Mouse (Mus musculus) layer of hippocampus, adult 18-20 months (tissue): ENCODE measurements around the gene Egfr. TPM values are rescaled to one million over a fixed set of nuclear protein-coding genes. Genes with fewer than 3 reads are reported as not detected.

Experiments
- DNase-seq, 2 experiments: peaks; one replicate each; pipeline ENCODE4 v3.0.0; 2022; ENCODE audit warnings: low spot score in 2 of 2
- total RNA-seq, 2 experiments: library from RNA; stranded (reverse); gene quantifications; 2 replicates each; pipeline ENCODE4 v1.2.3; 2021

The Egfr gene
- total RNA-seq, 2 experiments from 2014 or later, result 13.0 to 13.2 TPM

DNA sequence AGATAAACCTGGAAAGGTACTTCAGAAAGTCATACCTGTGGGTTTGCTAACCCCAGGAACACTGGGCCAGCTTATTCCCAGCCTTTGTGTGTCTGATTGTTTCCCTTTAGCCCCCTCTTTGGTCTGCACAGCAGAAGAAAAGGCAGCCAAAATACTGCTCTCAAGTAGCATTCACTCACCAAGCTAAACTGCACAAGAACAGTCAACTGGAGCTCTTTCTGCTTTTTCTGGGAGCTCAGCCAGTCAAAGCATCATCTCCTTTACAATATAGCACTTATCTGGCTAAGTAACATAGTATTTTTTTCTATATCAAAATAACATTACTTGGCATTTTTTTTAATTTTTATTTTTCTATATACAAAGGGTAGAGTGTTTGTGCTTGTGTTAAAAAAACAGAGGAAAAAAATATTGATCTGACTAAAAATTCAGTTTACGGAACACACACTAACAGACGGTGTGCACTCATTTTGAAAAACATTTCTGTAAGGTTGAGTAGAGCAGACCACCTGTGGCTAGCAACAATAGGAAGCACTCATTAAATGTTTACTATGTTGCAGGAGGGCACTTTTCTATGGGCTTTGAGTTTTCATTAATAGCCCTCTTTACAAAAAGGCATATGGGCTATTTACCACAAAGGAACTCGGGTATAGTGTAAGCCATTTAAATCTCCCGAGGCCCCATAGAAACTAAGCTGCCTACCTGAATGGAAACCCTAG is 72.0 kb downstream of the Egfr start:
- no peak for DNase-seq

DNA sequence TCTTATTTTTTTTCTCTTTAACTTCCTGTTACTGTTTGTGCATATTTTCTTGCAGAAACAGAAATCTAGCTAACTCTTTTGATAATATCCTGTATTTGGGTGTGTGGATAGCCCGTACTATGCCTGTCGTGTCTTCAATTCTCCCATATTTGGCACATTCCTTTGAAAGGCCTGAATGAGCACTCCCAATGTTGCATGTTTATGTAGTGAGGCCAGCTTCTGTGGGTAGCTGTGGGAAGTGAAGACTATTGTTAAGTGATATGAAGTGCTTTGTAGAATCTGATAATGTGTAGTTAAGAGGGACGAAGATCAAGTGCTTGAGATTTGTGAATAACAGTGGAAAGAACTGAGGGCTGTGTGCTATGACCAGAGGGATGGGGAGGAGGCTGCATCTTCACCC is 77.5 kb downstream of the Egfr start:
- DNase-seq, result no peak

DNA sequence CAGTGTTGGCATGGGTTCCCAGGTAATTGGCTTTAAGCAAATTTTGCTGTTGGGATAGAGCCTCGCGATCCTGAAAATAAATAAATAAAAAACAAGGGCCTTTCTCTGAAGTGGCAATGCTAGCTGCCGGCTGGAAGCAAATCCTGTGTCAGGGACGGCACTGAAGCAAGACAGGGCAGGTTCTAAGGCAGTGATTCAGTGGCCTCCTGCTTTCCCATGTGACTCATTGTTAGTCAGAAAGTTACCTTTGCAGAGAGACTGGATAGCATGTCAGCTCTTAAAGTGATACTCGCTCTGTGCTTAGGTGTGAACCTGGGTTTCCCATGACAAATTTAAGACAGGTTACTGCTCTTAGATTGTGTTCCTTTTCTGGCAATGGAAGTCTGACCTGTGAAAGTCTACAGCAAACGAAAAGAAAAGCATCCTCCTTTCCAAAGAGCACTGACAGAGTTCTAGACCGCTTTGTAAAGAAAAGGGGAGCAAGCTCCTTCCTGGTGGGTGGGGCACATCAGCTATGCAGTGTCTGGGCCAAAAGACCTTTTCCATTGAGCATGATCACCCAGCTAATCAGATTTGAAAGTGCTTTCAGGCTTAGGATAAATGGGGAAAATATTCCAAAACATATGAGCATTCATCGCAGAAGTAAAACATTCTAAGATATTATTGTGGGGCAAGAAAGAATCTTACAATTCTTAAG is 78.7 kb downstream of the Egfr start:
- DNase-seq, result no peak

DNA sequence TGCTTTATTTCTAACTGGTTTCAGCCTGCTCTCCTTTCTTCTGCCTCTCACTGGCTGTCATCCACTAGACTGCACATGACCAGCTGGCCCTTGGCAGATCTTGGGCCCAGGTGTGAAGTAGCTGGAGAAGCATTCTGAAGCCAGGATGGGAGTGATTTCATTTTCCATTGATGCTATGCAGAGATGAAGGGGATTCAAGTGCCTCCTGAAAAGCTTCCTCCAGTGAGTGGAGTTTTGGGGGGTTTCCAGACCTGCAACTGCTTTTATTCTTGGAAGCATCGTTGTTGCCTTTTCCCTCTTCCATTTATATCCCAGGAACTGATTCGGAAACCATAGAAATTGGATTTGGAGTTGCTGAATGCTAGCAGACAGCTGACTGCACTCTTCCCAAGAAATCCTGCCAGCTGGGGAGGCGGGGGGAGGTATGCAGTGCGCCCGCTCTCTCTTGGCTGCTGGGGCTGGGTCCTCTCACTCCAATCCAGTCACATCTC is 80.0 kb downstream of the Egfr start:
- DNase-seq, result peak; percentile 35 to 41

DNA sequence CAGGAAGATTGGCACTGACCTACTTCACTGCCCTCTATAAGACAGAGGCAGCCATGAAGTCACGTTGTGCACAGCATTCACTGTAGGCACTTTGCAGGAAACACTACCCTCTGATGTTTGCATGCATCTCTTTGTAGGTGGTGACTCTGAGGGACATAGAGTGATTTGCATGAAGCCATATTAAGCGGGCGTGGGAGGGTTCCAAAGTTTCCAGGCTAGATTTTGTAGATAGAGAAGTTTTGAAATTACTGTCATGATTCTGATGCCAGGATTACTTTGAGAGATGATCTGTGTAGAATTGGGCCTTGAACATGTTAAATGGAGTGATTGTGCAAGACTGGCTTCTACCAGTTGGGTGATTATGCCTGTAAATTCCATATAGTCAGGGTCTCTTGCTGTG is 86.8 kb downstream of the Egfr start:
- no peak for DNase-seq

DNA sequence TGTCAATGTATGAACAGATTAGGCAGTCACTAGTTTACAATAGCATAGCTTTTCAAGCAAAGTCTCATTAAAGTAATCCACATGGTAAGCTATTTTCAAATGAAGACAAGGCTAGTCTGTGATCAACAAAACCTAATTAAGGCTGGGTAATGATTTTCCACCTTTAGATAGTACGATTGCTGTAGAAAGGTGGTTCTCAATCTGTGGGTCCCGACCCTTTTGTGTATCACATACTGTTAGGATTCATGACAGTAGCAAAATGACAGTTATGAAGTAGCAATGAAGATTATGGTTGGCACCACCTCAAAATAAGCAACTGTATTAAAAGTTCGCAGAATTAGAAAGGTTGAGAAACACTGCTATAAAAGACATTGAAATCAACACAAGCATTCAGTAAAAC is 90.9 kb downstream of the Egfr start:
- no peak for DNase-seq

DNA sequence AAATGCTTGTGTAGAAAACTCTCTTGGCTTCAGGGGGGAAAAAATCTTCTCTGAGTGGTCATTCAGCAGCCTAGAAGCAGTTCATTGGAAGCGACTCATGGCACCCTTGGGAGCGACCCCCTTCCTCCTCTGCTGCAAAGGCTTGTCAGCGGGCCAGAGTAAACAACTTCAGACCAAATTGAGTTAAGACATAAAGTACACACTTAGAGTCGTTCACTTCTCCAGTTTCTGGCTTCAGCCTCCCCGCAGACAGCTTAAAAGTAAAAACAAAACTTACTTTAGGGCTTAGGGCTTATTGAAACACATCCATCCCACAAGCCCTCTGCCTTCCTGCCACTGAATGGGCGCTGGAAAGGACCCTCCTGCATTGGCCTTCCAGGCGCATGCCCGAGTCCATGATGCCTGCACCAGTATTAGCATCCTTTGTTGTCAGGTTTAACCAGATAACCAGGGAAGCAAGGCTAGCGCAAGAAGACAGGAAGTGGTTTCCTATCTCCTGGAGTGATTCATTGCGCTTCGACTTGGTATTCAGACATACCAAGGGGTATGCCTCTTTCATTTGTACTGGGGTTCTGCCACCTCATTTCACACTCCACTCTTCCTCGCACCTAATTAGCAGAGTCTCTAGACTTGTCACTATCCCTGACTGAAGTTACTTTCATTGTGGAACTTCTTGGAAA is 92.0 kb downstream of the Egfr start:
- DNase-seq, result no peak

DNA sequence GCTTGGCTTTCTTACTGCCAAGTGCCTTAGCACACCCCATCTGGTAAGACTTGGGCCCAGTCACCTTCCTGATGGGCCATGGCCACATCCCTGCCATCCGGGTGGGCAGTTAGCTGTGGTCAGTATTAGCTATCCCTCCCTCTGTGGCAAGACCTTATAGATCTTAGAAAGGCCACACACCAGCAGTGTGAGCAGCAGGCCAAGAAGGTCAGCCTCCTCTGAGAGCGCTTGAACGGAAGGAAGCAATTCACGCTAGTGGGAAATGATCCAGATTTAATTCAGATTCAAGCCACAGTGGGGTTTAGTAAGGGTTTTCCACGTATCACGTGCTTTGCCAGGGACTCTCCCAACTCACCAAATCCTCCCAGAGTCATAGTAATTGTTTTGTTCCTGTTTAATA is 96.9 kb downstream of the Egfr start:
- DNase-seq, result no peak

DNA sequence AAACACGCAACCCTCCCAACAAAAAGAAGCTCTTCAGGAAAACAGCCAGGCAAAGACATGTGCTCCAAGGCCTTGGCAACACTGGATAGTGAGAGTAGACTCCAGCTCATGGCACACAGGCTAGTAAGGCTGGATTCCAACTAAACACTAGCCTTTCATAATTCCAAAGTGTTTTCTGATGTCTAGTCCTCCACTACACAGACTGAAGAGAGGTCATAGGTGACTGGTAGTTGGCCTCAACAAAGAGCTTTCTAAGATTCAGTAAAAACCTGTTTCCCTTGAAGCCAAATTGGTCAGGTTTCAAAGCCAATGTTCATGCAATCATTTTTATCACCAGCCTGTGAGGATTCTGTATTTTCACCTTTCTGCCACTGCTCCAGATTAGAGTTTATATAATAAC is 99.4 kb downstream of the Egfr start:
- DNase-seq, result no peak

DNA sequence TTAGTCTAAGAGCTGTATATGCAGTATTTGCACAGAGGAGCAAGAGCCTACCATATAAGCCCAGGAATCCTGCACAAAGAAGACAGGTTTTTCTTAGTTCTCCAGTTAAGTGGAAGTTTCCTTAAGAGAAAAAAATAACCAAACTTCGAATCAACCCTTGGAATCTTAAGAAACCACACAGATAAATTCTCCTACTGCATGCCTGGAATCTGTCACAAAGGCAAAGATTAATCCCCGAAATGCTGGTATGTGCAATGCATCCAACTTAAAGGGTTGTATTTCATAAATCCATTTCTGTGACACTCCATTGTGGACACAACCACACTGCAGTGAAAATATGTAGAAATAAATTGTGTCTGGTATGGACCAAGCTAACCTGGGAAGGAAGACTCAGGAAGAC is 102.1 kb downstream of the Egfr start:
- no peak for DNase-seq

DNA sequence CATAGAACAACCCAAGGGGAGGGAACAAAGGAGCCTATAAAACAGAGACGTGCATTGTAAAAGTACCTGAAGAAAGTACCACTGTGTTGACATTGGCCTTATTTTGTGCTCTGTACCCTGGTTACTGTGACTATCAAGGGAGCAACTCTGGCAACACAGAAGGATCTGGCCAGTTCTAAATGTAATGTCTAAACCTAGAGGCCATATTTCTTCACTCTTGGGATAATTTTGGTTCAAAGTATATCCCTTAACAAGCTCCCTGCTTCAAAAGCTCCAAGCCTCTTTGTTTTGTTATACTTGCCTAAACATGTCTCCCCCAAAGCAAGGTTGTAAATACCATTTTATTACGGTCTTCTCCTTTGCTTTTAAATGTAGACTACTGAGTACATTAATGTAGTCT is 105.3 kb downstream of the Egfr start:
- no peak for DNase-seq

DNA sequence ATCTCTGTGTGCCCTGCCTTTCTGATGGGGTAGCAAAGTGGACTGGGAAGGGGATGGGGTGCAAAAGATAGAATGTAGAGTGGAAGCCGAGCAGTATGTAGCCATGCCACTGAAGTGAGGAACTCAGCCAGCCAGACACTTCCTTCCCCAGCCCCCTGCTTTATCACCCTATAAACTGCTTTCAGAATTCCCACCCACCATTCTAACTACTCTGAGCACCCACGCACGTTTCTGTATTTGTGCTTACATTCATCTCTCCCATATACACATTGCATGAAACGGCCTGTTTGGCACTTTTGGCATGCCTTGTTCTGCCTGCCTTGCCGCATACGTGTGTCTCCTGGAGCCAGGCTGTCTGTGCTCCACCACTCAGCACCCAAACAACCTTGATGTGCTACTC is 109.0 kb downstream of the Egfr start:
- peak in 1 of 2 experiments; percentile 22 for DNase-seq

DNA sequence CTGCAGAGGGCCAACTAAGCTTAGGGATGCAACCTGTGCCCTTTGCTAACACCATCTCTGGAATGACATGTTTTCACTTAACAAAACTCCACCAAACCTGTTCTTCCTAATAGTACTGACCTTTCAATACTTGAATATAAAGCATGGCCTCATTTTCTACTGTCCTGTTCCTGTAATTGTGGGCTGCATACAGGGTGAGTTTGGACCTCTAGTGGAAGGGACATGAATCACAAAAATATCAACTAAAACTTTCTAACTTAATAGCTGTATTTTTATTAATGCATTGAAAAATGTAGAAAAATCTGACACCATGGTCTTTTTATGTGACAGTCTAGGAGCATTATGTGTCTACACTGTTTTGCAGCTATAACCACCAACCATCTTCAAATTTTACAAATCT is 111.5 kb downstream of the Egfr start:
- no peak for DNase-seq

DNA sequence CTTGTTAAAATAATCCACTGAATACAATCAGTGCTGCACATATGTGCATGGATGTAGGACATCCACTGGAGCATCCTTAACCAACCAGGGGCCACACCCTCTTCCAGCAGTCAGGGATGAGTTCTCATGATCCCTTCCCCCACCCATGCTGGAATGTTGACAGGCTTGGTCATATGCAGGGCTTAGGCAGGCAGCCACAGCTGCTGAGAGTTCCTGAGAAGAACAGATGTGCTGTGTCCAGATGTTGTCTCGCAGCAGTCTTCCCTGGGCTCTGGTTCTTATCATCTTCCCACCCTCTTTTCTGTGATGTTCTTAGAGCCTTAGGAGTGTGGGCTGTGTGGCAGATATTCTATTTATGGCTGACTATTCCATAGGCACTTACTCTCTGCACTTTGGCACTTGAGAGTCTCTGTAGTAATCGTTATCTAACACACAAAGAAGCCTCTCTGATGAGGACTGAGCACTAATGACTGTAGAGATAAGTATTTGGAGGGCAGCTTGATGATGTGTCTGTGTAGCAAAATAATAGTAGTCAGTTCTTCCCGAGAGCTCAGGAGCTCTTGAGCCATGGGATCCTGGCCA is 113.1 kb downstream of the Egfr start:
- no peak for DNase-seq

DNA sequence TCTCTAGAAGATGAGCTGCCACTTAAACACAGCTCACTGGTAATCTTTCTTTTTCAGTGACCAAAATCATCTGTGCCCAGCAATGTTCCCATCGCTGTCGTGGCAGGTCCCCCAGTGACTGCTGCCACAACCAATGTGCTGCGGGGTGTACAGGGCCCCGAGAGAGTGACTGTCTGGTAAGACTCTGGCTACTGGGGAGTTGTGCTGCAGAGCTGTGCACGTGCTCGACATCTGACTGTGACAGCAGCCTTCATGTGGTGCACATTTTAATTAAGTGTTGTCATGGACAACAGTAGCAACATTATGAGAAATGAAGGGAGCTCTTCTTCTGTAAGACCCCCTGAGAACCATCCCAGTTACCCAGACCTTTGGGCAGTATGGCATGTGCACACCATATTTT is 116.0 kb downstream of the Egfr start:
- no peak for DNase-seq

DNA sequence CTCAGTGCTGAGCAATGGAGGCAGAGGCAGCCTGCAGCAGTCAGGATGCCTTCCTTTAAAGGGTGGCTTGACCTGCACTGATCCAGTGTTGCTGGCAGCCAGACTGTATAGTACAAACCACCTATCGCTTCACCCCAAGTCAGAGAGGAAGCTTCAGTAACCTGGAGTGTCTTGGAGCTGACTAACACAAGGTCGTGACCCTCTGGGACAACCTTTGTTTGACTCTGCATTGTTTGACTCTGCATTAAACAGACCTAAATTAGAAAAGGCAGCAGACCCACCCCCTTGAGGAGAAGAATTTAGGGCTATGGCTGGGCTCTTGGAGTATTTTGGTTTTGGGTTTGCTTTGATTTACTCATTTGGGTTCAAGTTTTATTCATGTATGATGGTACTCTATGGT is 117.5 kb downstream of the Egfr start:
- no peak for DNase-seq

DNA sequence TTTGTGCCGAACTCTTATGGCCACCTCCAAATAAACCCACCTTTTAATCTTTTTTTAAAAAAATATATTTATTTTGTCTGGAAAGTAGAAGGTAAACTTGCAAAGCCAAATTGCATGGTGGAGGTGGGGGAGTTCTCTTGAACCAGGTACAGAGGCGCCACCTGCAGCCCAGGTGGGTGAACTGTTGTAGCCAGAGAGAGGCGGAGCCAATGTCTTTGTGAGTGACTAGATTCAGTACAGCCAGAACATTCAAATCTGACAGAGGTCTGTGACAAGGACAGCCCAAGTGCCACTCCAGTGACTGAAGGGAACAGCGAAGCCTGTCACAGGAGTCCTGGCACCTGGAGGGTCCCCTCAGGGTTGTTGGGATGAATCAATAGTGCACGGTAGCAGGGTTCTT is 119.1 kb downstream of the Egfr start:
- peak in 1 of 2 experiments; percentile 18 for DNase-seq

DNA sequence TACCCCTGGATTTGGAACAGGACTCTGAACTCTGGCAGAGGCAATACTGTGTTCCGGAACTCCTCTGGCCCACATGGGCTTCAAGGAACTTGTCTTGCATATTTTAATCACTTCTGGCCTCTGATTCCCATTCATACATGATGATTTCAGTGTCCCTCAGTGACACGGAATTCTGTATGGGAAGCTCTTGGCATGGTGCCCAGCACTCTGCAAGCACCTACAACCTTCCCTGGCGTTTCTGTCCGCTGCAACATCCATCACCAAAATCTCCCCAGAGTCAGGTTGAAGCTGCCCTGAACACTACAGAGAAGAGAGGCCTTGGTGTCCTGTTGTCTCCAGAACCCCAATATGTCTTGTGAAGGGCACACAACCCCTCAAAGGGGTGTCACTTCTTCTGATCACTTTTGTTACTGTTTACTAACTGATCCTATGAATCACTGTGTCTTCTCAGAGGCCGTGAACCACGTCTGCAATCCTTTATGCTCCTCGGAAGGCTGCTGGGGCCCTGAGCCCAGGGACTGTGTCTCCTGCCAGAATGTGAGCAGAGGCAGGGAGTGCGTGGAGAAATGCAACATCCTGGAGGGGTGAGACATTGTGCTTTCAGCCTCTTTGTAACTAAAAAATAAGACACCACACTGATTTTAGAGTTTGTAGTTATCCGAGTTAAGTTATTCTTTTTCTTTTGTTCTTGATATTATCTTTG is 125.8 kb downstream of the Egfr start:
- no peak for DNase-seq

DNA sequence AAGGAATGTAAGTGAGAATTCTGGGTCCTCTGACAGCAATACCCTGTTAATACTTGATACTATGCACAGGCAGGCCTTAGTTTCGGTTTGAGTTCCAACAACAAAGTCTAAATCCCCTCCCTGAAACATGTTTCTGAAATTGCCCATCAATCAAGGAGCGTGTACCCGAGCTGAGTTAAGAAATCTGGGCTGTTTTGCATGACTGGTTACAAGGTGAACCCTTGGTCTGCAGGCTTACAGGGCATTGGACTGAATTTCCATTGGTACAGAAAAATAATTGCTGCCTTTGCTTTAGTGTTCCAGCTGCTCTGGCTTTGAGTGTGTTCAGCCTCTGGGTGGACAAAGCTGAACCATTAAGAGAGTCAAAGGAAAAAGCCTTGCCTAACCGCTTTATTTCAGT is 129.9 kb downstream of the Egfr start:
- DNase-seq, result no peak

DNA sequence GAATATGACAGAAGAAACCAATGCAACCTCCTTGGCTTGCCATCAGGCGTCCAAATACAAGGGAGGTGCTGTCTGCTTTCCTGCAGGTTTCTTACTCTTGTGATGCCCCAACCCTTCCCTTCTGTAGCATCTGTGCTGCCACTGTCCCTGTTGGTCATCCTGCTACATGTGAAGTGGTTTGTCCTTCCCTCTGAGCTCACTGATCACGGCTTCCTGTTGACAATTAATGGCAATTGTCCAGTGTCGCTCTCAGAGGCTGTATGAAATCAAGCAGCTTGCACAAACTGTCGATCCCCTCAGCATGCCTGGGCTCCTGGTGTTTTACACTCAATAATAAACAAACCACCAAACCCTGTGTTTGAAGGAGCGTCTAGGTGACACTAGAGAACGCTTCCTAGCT is 134.1 kb downstream of the Egfr start:
- no peak for DNase-seq

DNA sequence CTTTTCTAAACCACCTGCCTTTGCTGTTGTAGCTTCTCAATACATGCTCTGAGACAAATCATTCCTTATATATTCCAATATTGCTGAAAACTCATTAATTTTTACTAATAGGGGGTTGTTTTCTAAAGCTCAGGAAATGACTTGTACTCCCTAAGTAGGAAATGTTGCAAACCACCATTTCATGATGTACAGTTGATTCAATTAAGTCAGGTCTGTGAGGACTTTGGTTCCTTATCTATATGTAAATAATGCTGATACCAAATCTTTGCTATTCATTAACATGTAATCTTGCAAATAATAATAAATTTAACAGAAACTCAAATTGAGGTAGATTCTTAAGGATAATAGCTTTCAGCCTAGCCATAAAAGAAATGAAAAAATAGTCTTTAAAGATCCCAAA is 136.1 kb downstream of the Egfr start:
- DNase-seq, result no peak
